Mouse (Mus musculus) stomach, adult 2 months (tissue): ENCODE measurements around the gene Vmn1r1. TPM values are rescaled to one million over a fixed set of nuclear protein-coding genes. Genes with fewer than 3 reads are reported as not detected.

Source experiments
- polyA plus RNA-seq: library from polyadenylated mRNA; depleted of rRNA; stranded (reverse); fragments of >200 nt; gene quantifications from 2 replicates; pipeline ENCODE4 v1.2.3, GENCODE M21; 2012; rRNA removed

Gene Vmn1r1
- not detected in 2 replicates for polyA plus RNA-seq

DNA sequence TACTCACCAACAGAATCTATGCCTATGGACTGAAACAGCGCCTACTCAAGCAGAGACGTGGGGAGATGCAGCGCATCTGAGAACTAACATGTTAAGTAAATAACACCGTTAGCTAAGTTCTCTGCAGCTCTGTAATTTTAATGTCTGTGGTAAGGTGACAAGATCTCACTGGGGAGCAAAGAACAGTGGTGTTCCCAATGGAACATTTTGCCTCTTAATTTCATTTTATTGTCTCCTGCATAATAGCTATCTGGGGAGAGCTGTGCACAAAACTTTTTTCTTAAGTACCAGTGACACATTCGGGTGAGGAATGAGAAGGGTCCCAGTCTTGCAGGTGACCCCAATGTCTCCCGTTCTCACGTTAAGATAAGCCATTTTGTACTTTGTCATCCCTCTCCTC, at the start of gene Vmn1r1:
Gene Vmn1r1, minus strand, starts transcription at position 101 of the 400 bp plus-strand sequence.

DNA sequence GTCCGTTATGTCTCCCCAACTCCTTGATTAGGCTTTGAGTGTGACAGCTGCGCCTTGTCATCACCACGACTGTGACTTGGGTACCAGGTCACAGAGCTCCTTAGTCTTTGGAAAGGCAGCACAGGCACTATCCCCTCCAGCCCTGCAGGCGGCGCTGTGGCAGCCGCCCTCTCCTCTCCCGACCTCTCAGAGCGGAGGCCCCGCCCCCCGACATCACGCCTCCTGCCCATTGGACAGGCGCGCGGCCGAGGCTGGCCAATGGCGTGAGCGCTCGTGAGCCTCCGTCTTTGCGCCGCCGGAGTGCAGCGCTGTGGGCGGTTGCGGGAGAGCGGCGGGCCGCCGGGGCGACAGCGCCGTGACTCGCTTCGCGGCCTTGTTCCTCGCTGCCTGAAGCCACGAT, 39.8 kb downstream of the Vmn1r1 start, which contains the start of gene Srp9:
Gene Srp9, plus strand, starts transcription at position 232 of the 400 bp plus-strand sequence.

Other genes with a start within 250 kb of the Vmn1r1 start
- 11.4 and 11.6 TPM in 2 replicates for gene Enah, start 144.5 kb downstream of the Vmn1r1 start, polyA plus RNA-seq
- gene Srp9, start 39.7 kb downstream of the Vmn1r1 start, polyA plus RNA-seq, result 10.8 and 14.1 TPM in 2 replicates
- 35.6 and 38.2 TPM in 2 replicates for gene Degs1, start 118.3 kb upstream of the Vmn1r1 start, polyA plus RNA-seq
- 2.9 and 3.4 TPM in 2 replicates for gene Fbxo28, start 177.1 kb upstream of the Vmn1r1 start, polyA plus RNA-seq
- gene Trp53bp2, start 244.7 kb upstream of the Vmn1r1 start, polyA plus RNA-seq, result 7.0 and 8.0 TPM in 2 replicates